9 mouse cellular contexts compared by ENCODE assay signal in the genomic region with DNA sequence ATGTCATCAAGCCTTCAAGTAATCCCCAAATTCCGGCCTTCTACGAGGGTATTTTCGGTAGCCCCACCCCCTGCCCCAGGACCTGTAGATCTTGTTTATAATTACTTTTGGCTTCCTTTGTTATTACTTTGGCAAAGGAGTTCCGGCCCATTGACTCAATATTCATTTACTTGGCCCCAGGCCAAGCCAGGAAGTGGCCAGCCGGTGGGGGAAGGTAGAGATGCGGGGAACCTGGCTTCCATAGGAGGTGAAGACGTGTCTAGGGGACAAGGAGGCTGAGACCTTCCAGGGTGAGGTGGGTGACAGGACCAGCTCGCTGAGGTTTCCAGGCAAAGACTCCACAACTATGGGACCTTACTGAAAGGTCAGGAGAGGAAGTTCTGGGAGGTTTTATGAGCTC. TPM values are rescaled to one million over a fixed set of nuclear protein-coding genes. Genes with fewer than 3 reads are reported as not detected.
DNase-seq lines count a peak whose midpoint lies in the region.
"Had no signal": no experiment of that assay in that cellular context is flagged by ENCODE, and none has a peak within 500 bp of the region (broad histone marks: within the 10 kb centered on the region; RNA-seq: fewer than 3 reads in every experiment).

No protein-coding gene starts in this region.

- WGBS in large intestine, adult 2 months = 11% methylated on average over 8 of the region's 8 CpGs

- intact Hi-C loops in heart, postnatal 36 days (cut with DNase I) = loop anchor here (2.0 to 5.0 kb wide), 2 partner anchors 22 to 37 kb away; partner anchors contain the start of gene Ptpn3

- DNase-seq in urinary bladder, adult 18-20 months (ENCODE audit: low spot score in 2 of 2) = peak; percentile 65 to 67
- DNase-seq in urinary bladder, postnatal 10 days (ENCODE audit: low spot score) = no peak
- DNase-seq in heart, postnatal 36 days = peak; percentile 41 to 52
- DNase-seq in large intestine, adult 2 months (ENCODE audit: low read depth, low spot score) = peak; percentile 50
- DNase-seq in urinary bladder, postnatal 4 days (ENCODE audit: low spot score in 2 of 2) = peak; percentile 45 to 68
- no peak for DNase-seq in cerebellum, postnatal 25 days
- no peak for DNase-seq in thymus, postnatal 10 days (ENCODE audit: low spot score in 2 of 2)
- DNase-seq in spleen, adult 12 weeks (ENCODE audit: low spot score) = no peak
- DNase-seq: gastrocnemius, postnatal 14 days had no signal

RNA-seq across cellular contexts. Expression of gene Ptpn3, which starts 22.4 kb away (rescaled TPM):
- total RNA-seq in heart, postnatal 36 days (2021) = 10 to 100 TPM; 38.6 to 47.2 TPM
- polyA plus RNA-seq in large intestine, adult 2 months (2012; rRNA removed) = 8.5 and 18.8 TPM in 2 replicates

Comparison
In these comparisons a context has a peak if more than half of its experiments do, and no peak if none do; other contexts are left out.
1. DNase-seq: peak in urinary bladder, adult 18-20 months (2 of 2), heart, postnatal 36 days (2 of 2), large intestine, adult 2 months (single experiment) and urinary bladder, postnatal 4 days (2 of 2); none in urinary bladder, postnatal 10 days (single experiment), cerebellum, postnatal 25 days (0 of 2), thymus, postnatal 10 days (0 of 2) and spleen, adult 12 weeks (single experiment).